Comparison of ENCODE assay signal across 8 mouse cellular contexts in genomic region chr16:11062794-11063721, GRCm38 (mm10). TPM values are rescaled to one million over a fixed set of nuclear protein-coding genes. Genes with fewer than 3 reads are reported as not detected.
DNase-seq lines count a peak whose midpoint lies in the region; ATAC-seq lines count a peak whose summit lies in the region.

No protein-coding gene starts in this region.

- intact Hi-C loops in heart, postnatal 36 days (cut with DNase I) = loop anchor here (2.0 kb wide), 1 partner anchor 16 kb away; no protein-coding TSS in a partner anchor

- peak; percentile 34 for DNase-seq in CD4-positive, CD25-positive, alpha-beta regulatory T cell, adult 2 months (ENCODE audit: low read depth, low spot score)
- peak; percentile 76 for DNase-seq in adrenal gland, postnatal 25 days
- peak; percentile 88 to 90 for DNase-seq in heart, postnatal 36 days
- DNase-seq in kidney, postnatal 4 days = peak; percentile 87 to 92
- DNase-seq in frontal cortex, postnatal 10 days (ENCODE audit: low spot score in 2 of 2) = no peak

- H3K27ac ChIP-seq in forebrain, embryonic 13.5 days = peak overlapping the region; percentile 88
- peak overlapping the region; percentile 72 for H3K27ac ChIP-seq in stomach, embryonic 15.5 days

- no peak; the same call in 1 of the 2 replicates for ATAC-seq in forebrain, embryonic 13.5 days
- ATAC-seq in megakaryocyte-erythroid progenitor cell, adult 5-6 weeks (replicated peaks; ENCODE audit: low FRiP score, low TSS enrichment, poor library complexity, severe bottlenecking) = peak; percentile 36; the same call in 1 of the 2 replicates
- ATAC-seq in stomach, embryonic 15.5 days (ENCODE audit: insufficient read depth, low FRiP score, low read depth) = peak; percentile 47

- H3K36me3 ChIP-seq in forebrain, embryonic 13.5 days (ENCODE audit: poor library complexity, severe bottlenecking) = 0 out of 2 replicates have a peak, but pooled peaks cover under 1% of the 10 kb centered on the region
- H3K36me3 ChIP-seq in stomach, embryonic 15.5 days = no peaks in the 10 kb centered on the region

- peak overlapping the region; percentile 21 for H3K9ac ChIP-seq in forebrain, embryonic 13.5 days
- H3K9ac ChIP-seq in stomach, embryonic 15.5 days = no peak overlapping the region

- H3K4me3 ChIP-seq in forebrain, embryonic 13.5 days = no peak overlapping the region
- H3K4me3 ChIP-seq in stomach, embryonic 15.5 days (replicated peaks) = no peak overlapping the region

- H3K27me3 ChIP-seq in forebrain, embryonic 13.5 days = no peaks in the 10 kb centered on the region
- H3K27me3 ChIP-seq in stomach, embryonic 15.5 days (replicated peaks) = no peaks in the 10 kb centered on the region

- peaks cover 38% of the 10 kb centered on the region for H3K4me1 ChIP-seq in forebrain, embryonic 13.5 days
- H3K4me1 ChIP-seq in stomach, embryonic 15.5 days = peaks cover 32% of the 10 kb centered on the region

- no peaks in the 10 kb centered on the region for H3K9me3 ChIP-seq in forebrain, embryonic 13.5 days (replicated peaks)
- no peaks in the 10 kb centered on the region for H3K9me3 ChIP-seq in stomach, embryonic 15.5 days

- peak overlapping the region; percentile 8; the same call in 1 of the 2 replicates for H3K4me2 ChIP-seq in forebrain, embryonic 13.5 days
- H3K4me2 ChIP-seq in stomach, embryonic 15.5 days = peak overlapping the region; percentile 31

- WGBS in forebrain, embryonic 13.5 days = 15% methylated on average over 13 of the region's 13 CpGs
- WGBS in stomach, embryonic 15.5 days = 30% methylated on average over 13 of the region's 13 CpGs

RNA-seq across cellular contexts. Expression of gene Snn, which starts 2.3 kb away (rescaled TPM):
- 12.5 and 16.7 TPM in 2 replicates for total RNA-seq in adrenal gland, postnatal 25 days (2021)
- 122 and 140 TPM in 2 replicates for polyA plus RNA-seq in forebrain, embryonic 13.5 days (2015; fragmentation: Nextera tagmentation; extraction: Ambion mirVana)
- total RNA-seq in heart, postnatal 36 days (2021) = 10 to 100 TPM; 28.1 to 33.8 TPM
- 0.52 and 7.4 TPM in 2 replicates for total RNA-seq in megakaryocyte-erythroid progenitor cell, adult 5-6 weeks (2014; fragmentation: Nextera tagmentation)
- total RNA-seq in megakaryocyte-erythroid progenitor cell, adult 5-6 weeks (2017) = 0.09 and 1.6 TPM in 2 replicates
- polyA plus RNA-seq in stomach, embryonic 15.5 days (2015; fragmentation: Nextera tagmentation; extraction: Ambion mirVana) = 28.8 and 30.0 TPM in 2 replicates

RNA-seq across cellular contexts. Expression of gene Litaf, which starts 2.9 kb away (rescaled TPM):
- 38.6 and 46.5 TPM in 2 replicates for total RNA-seq in adrenal gland, postnatal 25 days (2021)
- 59.2 and 59.3 TPM in 2 replicates for polyA plus RNA-seq in forebrain, embryonic 13.5 days (2015; fragmentation: Nextera tagmentation; extraction: Ambion mirVana)
- 10 to 100 TPM; 19.9 to 21.7 TPM for total RNA-seq in heart, postnatal 36 days (2021)
- 5.4 and 6.6 TPM in 2 replicates for total RNA-seq in megakaryocyte-erythroid progenitor cell, adult 5-6 weeks (2014; fragmentation: Nextera tagmentation)
- 6.9 and 9.4 TPM in 2 replicates for total RNA-seq in megakaryocyte-erythroid progenitor cell, adult 5-6 weeks (2017)
- polyA plus RNA-seq in stomach, embryonic 15.5 days (2015; fragmentation: Nextera tagmentation; extraction: Ambion mirVana) = 96.0 and 100 TPM in 2 replicates

Comparison
In these comparisons a context has a peak if more than half of its experiments do, and no peak if none do; other contexts are left out.
1. DNase-seq: peak in CD4-positive, CD25-positive, alpha-beta regulatory T cell, adult 2 months (single experiment), adrenal gland, postnatal 25 days (single experiment), heart, postnatal 36 days (2 of 2) and kidney, postnatal 4 days (2 of 2); none in frontal cortex, postnatal 10 days (0 of 2).